Mouse (Mus musculus) embryonic facial prominence, embryonic 12.5 days (tissue): ENCODE measurements around the gene Myb. TPM values are rescaled to one million over a fixed set of nuclear protein-coding genes. Genes with fewer than 3 reads are reported as not detected.

ENCODE experiments used
- ATAC-seq: fragments of 200-750 bp; cut with Nextera tagmentation; 2 replicates; pipeline ENCODE4 v1.8.0; 2017; ENCODE audit not compliant: insufficient number of reproducible peaks, insufficient read depth, low FRiP score, low TSS enrichment
- H3K27ac ChIP-seq: fragments of 300-500 bp; sonication (generic); 2 replicates; pipeline ENCODE4 v1.5.1; 2016; ENCODE audit warnings: mild to moderate bottlenecking
- H3K27me3 ChIP-seq: fragments of 300-500 bp; sonication (generic); 2 replicates; pipeline ENCODE4 v1.6.1; 2016; ENCODE audit warnings: mild to moderate bottlenecking, moderate library complexity
- H3K36me3 ChIP-seq: fragments of 300-500 bp; sonication (generic); 2 replicates; pipeline ENCODE4 v1.6.1; 2016; ENCODE audit warnings: mild to moderate bottlenecking
- H3K4me1 ChIP-seq: fragments of 300-500 bp; sonication (generic); 2 replicates; pipeline ENCODE4 v1.6.1; 2016
- H3K4me2 ChIP-seq: fragments of 300-500 bp; sonication (generic); replicated peaks from 2 replicates; pipeline ENCODE4 v1.6.1; 2016; ENCODE audit warnings: mild to moderate bottlenecking, moderate library complexity
- H3K4me3 ChIP-seq: fragments of 300-500 bp; sonication (generic); 2 replicates; pipeline ENCODE4 v1.5.1; 2016; ENCODE audit warnings: mild to moderate bottlenecking
- H3K9ac ChIP-seq: fragments of 300-500 bp; sonication (generic); 2 replicates; pipeline ENCODE4 v1.6.1; 2016; ENCODE audit warnings: mild to moderate bottlenecking, moderate library complexity
- H3K9me3 ChIP-seq: fragments of 300-500 bp; sonication (generic); 2 replicates; pipeline ENCODE4 v1.6.1; 2016; ENCODE audit warnings: mild to moderate bottlenecking, moderate library complexity
- WGBS: fragments of 180-500 bp; shearing (Covaris S2); methylation state at CpG from one replicate; pipeline ENCODE4 v1.1.7; 2016; 5-methylcytosine and 5-hydroxymethylcytosine counted together
- polyA plus RNA-seq: library from polyadenylated mRNA; unstranded; fragments of >200 nt; fragmentation: Nextera tagmentation; extraction: Ambion mirVana; gene quantifications from 2 replicates; pipeline ENCODE4 v1.2.1, GENCODE M21; 2016

Myb gene
- polyA plus RNA-seq, 1 experiment from 2014 or later: 7.4 TPM

DNA sequence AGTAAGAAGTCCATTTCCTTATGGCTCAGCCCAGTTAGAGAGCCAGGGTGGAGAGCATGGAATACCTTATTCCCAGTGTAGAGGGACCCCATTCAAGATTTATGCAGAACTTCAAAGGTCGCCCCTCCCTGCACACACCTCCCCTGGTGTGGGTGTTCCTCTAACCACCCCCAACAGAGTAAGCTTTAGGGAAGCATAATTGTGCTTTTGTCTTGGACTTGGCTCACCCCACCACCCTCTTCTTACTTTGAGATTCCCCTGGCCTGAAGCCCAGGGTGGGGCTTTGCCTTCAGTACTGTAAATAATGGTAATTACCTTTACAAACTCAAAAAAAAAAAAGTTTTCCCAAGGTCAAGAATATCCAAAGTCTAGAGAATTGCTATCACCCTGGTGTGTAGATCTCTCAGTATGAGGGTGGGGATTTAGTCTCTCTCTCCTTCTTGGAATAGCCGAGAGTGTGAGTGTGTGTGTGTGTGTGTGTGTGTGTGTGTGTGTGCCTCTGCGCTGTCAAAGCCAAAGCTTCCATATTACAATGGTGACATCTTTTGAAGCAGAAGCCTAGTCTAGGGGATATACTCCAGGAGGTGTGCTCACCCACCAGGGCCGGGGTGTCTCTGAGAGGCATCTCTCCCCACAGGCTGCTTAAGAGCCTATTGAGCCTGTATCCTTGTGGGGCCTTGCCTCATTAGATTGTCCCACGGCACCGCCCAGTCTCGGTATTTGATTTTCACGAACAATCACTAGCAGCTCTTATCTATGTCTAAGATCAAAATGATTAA, 69.7 kb downstream of the Myb start:
- Histone ChIP-seq H3K4me1 (0 out of 2 replicates have a peak, but pooled peaks cover 8% of the 10 kb centered on the region), H3K4me2 (no peak overlapping the region), H3K36me3 (no peaks in the 10 kb centered on the region), H3K27ac (no peak overlapping the region), H3K27me3 (no peaks in the 10 kb centered on the region), H3K9me3 (no peaks in the 10 kb centered on the region), H3K4me3 (no peak overlapping the region), H3K9ac (no peak overlapping the region)
- ATAC-seq: no peak
- 83% methylated on average over 8 of the region's 8 CpGs for WGBS

DNA sequence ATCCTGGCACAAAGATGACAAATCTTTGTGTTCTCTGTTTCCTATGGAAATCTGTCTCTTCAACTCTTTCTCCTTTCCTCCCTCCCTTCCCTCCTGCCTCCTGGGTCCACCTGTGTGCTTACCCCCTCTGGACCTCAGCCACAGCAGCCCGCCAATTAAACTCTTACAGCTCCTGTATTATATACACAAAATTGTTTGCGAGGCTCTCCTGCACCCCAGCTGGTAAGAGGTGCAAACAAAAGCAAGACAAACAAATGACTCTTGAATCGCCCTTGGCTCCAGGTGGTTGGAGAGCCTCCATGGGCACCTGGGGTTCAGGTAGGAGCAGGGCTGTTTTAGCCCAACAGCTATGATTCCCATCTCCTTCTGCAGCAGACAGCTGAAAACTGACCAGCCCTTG, 71.2 kb downstream of the Myb start:
- H3K27ac ChIP-seq: no peak overlapping the region
- ATAC-seq: no peak
- H3K9ac ChIP-seq: no peak overlapping the region
- H3K4me3 ChIP-seq: no peak overlapping the region
- H3K9me3 ChIP-seq: no peaks in the 10 kb centered on the region
- 72% methylated on average over 3 of the region's 3 CpGs for WGBS
- 0 out of 2 replicates have a peak, but pooled peaks cover 8% of the 10 kb centered on the region for H3K4me1 ChIP-seq
- H3K36me3 ChIP-seq: no peaks in the 10 kb centered on the region
- H3K4me2 ChIP-seq: no peak overlapping the region
- H3K27me3 ChIP-seq: no peaks in the 10 kb centered on the region

DNA sequence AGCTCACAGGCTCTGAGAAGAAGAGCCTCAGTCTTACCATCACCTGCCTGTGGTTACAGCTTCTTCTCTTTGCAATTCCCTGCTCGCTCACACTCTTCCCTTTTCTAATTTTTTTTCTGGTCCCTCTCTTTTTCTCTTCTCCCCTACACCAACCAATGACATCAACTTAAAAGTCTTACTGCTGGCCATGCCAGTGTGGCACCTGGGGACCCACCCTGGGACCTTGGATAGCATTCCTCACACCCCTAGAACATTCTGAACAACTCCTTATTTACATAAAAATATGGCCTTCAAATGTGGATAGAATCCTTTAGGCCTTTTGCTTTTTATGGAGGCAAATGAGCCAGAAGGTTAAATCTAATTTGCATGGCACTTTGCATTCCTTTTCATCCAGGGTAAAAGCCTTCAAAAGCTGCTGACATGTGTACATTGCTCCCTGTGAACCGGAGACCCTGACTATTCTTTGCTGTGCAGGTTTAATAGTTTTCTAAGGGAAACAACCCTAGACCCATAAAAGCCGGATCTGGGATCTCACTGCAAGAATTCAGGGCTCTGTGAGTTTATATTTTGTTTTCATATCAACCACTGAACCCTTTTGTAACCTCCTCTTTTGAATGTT, 73.1 kb downstream of the Myb start:
- Histone ChIP-seq H3K36me3 (no peaks in the 10 kb centered on the region), H3K4me3 (no peak overlapping the region), H3K4me2 (no peak overlapping the region), H3K27ac (no peak overlapping the region), H3K9me3 (no peaks in the 10 kb centered on the region), H3K27me3 (no peaks in the 10 kb centered on the region), H3K9ac (no peak overlapping the region), H3K4me1 (0 out of 2 replicates have a peak, but pooled peaks cover 7% of the 10 kb centered on the region)
- WGBS: 81% methylated on average over 3 of the region's 3 CpGs
- ATAC-seq: no peak

DNA sequence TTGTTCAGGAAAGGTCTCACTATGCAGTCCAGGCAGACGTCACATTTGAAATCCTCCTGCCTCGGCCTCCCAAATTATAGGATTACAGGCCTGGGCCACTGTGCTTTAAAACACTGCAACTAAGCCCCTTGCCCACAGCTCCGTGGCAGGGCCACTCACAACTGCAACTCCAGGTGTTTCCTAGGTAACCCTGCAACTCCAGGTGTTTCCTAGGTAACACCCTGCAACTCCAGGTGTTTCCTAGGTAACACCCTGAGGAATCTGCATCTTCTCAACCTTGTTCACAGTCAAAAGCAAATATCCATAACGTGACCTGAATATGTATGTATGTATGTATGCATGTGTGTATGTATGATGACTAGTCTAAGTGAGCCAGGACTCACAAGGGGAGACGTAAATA, 75.7 kb downstream of the Myb start:
- Histone ChIP-seq H3K9me3 (no peaks in the 10 kb centered on the region), H3K9ac (no peak overlapping the region), H3K4me3 (no peak overlapping the region), H3K4me1 (0 out of 2 replicates have a peak, but pooled peaks cover 3% of the 10 kb centered on the region), H3K27ac (no peak overlapping the region), H3K4me2 (no peak overlapping the region), H3K36me3 (no peaks in the 10 kb centered on the region), H3K27me3 (no peaks in the 10 kb centered on the region)
- WGBS: 83% methylated on average over 5 of the region's 5 CpGs
- no peak for ATAC-seq

- no peak overlapping the region for H3K9ac ChIP-seq
- H3K4me1 ChIP-seq: 0 out of 2 replicates have a peak, but pooled peaks cover 3% of the 10 kb centered on the region
- no peak for ATAC-seq
- H3K4me3 ChIP-seq: no peak overlapping the region
- 0 out of 2 replicates have a peak overlapping the region, but pooled peaks have one; percentile 0 for H3K27ac ChIP-seq
- no peak overlapping the region for H3K4me2 ChIP-seq
- no peaks in the 10 kb centered on the region for H3K27me3 ChIP-seq
- no peaks in the 10 kb centered on the region for H3K9me3 ChIP-seq
- 75% methylated on average over 8 of the region's 8 CpGs for WGBS
- H3K36me3 ChIP-seq: no peaks in the 10 kb centered on the region
Observed at GRCm38 (mm10) chr10:21083391-21083918, 77.3 kb downstream of the Myb start.

- Histone ChIP-seq H3K27me3 (no peaks in the 10 kb centered on the region), H3K4me2 (no peak overlapping the region), H3K27ac (no peak overlapping the region), H3K36me3 (no peaks in the 10 kb centered on the region), H3K4me3 (no peak overlapping the region), H3K9ac (no peak overlapping the region), H3K4me1 (0 out of 2 replicates have a peak, but pooled peaks cover 3% of the 10 kb centered on the region), H3K9me3 (no peaks in the 10 kb centered on the region)
- WGBS: 67% methylated on average over 8 of the region's 8 CpGs
- peak; percentile 74; the same call in 1 of the 2 replicates for ATAC-seq
Observed at GRCm38 (mm10) chr10:21082447-21082846, 78.3 kb downstream of the Myb start.

GRCm38 (mm10) chr10:21077151-21077719, 83.5 kb downstream of the Myb start:
- Histone ChIP-seq H3K9ac (no peak overlapping the region), H3K4me3 (no peak overlapping the region), H3K36me3 (no peaks in the 10 kb centered on the region), H3K9me3 (no peaks in the 10 kb centered on the region), H3K27ac (no peak overlapping the region), H3K4me2 (no peak overlapping the region), H3K4me1 (no peaks in the 10 kb centered on the region), H3K27me3 (no peaks in the 10 kb centered on the region)
- ATAC-seq: no peak
- WGBS: 71% methylated on average over 14 of the region's 14 CpGs

DNA sequence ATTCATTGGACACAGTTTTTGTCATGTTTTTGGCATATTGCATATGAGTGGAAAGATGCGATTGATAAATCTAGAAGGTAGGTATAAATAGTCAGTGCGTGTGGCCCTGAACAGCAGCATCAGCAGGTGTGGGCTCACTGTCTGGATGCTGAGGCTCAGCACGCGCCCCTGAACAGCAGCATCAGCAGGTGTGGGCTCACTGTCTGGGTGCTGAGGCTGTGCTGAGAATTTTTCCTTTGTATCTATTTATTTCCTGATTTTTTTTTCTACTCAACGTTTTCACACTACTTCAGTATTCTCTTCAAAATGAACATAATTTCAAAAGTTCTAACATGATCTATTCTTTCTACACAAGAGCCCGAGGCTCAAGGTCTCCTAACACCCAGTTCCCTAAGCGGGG, 84.1 kb downstream of the Myb start:
- H3K4me2 ChIP-seq: no peak overlapping the region
- H3K27ac ChIP-seq: no peak overlapping the region
- no peak overlapping the region for H3K4me3 ChIP-seq
- no peak for ATAC-seq
- no peaks in the 10 kb centered on the region for H3K27me3 ChIP-seq
- no peaks in the 10 kb centered on the region for H3K36me3 ChIP-seq
- H3K9ac ChIP-seq: no peak overlapping the region
- H3K4me1 ChIP-seq: no peaks in the 10 kb centered on the region
- no peaks in the 10 kb centered on the region for H3K9me3 ChIP-seq
- WGBS: 90% methylated on average over 7 of the region's 7 CpGs

DNA sequence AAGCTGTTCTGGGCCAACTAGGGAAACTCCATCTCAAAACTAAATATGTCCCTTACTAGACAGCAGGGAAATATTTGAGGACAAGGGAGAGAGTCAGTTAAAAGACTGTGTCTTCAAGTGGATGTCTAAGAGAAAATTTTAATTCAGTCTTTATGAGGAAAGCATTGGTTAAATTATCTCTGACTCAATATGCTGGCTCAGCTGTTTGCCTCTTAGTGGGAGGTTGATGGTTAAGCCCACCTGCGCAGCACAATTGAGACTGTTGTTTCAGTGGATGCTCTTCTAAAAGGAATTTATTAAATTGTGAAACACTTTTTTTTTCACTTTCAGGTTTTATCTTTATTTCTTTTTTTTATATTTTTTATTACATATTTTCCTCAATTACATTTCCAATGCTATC, 84.6 kb downstream of the Myb start:
- WGBS: 97% methylated on average over 1 of the region's 1 CpGs
- no peak overlapping the region for H3K4me3 ChIP-seq
- no peak for ATAC-seq
- H3K4me1 ChIP-seq: no peaks in the 10 kb centered on the region
- H3K27me3 ChIP-seq: no peaks in the 10 kb centered on the region
- no peak overlapping the region for H3K27ac ChIP-seq
- H3K9me3 ChIP-seq: no peaks in the 10 kb centered on the region
- H3K9ac ChIP-seq: no peak overlapping the region
- H3K36me3 ChIP-seq: no peaks in the 10 kb centered on the region
- no peak overlapping the region for H3K4me2 ChIP-seq
